Mouse (Mus musculus) neural tube, embryonic 12.5 days (tissue): ENCODE data around the gene Snrnp70. TPM values are rescaled to one million over a fixed set of nuclear protein-coding genes. Genes with fewer than 3 reads are reported as not detected.
"Not testable (repeated sequence)": the region's sequence is repeated elsewhere in the genome, so short reads cannot be mapped to it uniquely, and the experiment has no call there.

ENCODE experiments used
- ATAC-seq: fragments of 200-750 bp; cut with Nextera tagmentation; 2 replicates; pipeline ENCODE4 v1.8.0; 2017; ENCODE audit warnings: low read depth, mild to moderate bottlenecking, moderate TSS enrichment, moderate library complexity; ENCODE audit not compliant: low FRiP score
- H3K27ac ChIP-seq: fragments of 300-500 bp; sonication (generic); 2 replicates; pipeline ENCODE4 v1.5.1; 2016
- H3K27me3 ChIP-seq: fragments of 300-500 bp; sonication (generic); replicated peaks from 2 replicates; pipeline ENCODE4 v1.6.1; 2016; ENCODE audit warnings: mild to moderate bottlenecking
- H3K36me3 ChIP-seq: fragments of 300-500 bp; sonication (generic); 2 replicates; pipeline ENCODE4 v1.6.1; 2016; ENCODE audit warnings: mild to moderate bottlenecking
- H3K4me1 ChIP-seq: fragments of 300-500 bp; sonication (generic); 2 replicates; pipeline ENCODE4 v1.6.1; 2016
- H3K4me2 ChIP-seq: fragments of 300-500 bp; sonication (generic); replicated peaks from 2 replicates; pipeline ENCODE4 v1.6.1; 2016; ENCODE audit warnings: mild to moderate bottlenecking
- H3K4me3 ChIP-seq: fragments of 300-500 bp; sonication (generic); 2 replicates; pipeline ENCODE4 v1.5.1; 2016
- H3K9ac ChIP-seq: fragments of 300-500 bp; sonication (generic); 2 replicates; pipeline ENCODE4 v1.6.1; 2016; ENCODE audit warnings: mild to moderate bottlenecking
- H3K9me3 ChIP-seq: fragments of 300-500 bp; sonication (generic); 2 replicates; pipeline ENCODE4 v1.6.1; 2016; ENCODE audit warnings: mild to moderate bottlenecking
- WGBS: fragments of 180-500 bp; shearing (Covaris S2); methylation state at CpG from one replicate; pipeline ENCODE4 v1.1.7; 2016; 5-methylcytosine and 5-hydroxymethylcytosine counted together
- polyA plus RNA-seq: library from polyadenylated mRNA; unstranded; fragments of >200 nt; fragmentation: Nextera tagmentation; extraction: Ambion mirVana; gene quantifications from 2 replicates; pipeline ENCODE4 v1.2.1, GENCODE M21; 2016

Gene Snrnp70
- polyA plus RNA-seq, 1 experiment from 2014 or later: 269 TPM

DNA sequence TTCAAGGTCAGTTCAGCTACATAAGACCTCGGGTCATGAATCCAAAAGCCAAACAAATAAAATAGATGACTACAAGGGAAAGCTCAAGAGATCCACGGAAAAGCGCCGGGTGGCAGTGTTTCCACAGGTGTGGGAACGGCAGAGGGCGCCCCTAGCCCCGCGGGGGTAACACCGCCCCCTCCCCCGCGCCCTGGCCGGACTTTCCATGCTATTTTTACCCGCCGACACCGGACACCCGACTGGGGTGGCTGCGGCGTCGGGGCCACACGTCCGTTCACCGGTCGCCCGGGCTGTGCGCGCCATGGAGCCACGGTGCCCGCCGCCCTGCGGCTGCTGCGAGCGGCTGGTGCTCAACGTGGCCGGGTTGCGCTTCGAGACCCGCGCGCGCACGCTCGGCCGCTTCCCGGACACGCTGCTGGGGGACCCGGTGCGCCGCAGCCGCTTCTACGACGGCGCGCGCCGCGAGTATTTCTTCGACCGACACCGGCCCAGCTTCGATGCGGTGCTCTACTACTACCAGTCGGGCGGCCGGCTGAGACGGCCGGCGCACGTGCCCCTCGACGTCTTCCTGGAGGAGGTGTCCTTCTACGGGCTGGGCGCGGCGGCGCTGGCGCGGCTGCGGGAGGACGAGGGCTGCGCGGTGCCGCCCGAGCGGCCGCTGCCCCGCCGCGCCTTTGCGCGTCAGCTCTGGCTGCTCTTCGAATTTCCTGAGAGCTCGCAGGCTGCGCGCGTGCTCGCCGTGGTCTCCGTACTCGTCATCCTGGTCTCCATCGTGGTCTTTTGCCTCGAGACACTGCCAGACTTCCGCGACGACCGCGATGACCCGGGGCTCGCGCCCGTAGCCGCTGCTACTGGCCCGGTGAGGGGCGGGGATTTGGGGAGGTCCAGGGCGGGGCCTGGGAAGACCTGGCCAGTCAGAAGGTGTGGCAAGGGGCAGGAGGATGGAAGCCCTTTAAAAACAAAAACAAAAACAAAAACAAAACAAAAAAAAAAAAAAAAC is 10.9 kb upstream of the Snrnp70 start:
- Histone ChIP-seq H3K4me2 (peak overlapping the region; percentile 54), H3K4me3 (peak overlapping the region; percentile 28; the same call in 1 of the 2 replicates)

DNA sequence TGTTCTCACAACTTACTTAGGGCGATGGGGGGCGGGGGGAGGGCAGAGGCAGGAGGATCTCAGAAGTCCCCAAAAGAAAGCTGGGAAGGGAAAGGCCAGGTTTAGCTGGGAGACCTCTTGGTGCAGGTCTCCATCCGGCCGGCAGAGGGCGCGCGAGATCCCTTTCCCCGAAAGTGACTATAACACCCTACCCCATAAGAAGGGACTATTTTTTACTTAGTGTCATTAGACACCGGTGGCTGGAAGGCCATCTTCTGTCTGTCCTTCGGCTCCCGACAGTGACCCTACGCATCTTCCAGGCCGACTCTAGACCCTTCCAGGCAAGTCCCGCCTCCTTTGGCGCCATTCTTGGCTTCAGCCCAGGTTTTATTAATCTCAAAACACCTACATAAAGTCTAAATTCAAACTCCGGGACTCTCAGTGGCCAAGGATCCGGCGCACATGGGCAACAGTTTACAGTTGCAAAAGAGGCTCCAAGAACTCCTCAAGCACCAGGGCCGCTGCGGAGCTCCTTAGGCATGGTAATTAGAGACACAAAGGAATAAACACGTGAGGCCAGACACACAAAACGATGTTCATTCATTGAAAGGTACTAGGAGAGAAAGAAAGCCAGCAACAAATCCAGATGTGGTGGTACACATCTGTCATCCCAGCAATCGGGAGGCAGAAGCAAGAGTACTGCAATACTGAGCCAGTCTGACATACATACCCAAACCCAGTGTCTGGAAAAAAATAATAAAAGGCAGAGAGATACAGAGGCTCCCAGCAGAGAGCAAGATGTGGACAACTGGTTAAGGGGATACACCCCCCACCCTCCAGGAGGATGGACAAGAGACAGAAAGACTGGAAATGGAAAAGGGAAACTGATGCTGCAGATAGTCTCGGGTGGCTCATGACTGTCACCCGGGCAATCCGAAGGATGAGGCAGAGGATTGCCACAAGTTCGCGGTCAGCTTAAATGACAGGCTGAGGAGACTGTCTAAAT is 9.8 kb upstream of the Snrnp70 start, which contains the start of gene Kcna7:
Gene Kcna7, plus strand, starts transcription at position 563 of the 985 bp plus-strand sequence.
- Histone ChIP-seq H3K36me3 (no peaks in the 10 kb centered on the region), H3K27ac (no peak within 1 kb of the TSS), H3K4me1 (peaks cover 8% of the 10 kb centered on the region), H3K9me3 (no peaks in the 10 kb centered on the region), H3K4me2 (peak within 1 kb of the TSS; percentile 54), H3K4me3 (peak within 1 kb of the TSS; percentile 28; the same call in 1 of the 2 replicates), H3K27me3 (peaks cover 53% of the 10 kb centered on the region), H3K9ac (0 out of 2 replicates have a peak within 1 kb of the TSS, but pooled peaks have one; percentile 26)
- ATAC-seq: no peak
- WGBS: 10% methylated on average over 28 of the region's 28 CpGs

More for the DNA sequence above, 10.9 kb upstream of the Snrnp70 start:
- no peaks in the 10 kb centered on the region for H3K9me3 ChIP-seq
- ATAC-seq: no peak
- peaks cover 8% of the 10 kb centered on the region for H3K4me1 ChIP-seq
- peaks cover 63% of the 10 kb centered on the region for H3K27me3 ChIP-seq
- no peak overlapping the region for H3K27ac ChIP-seq
- H3K36me3 ChIP-seq: no peaks in the 10 kb centered on the region
- 0 out of 2 replicates have a peak overlapping the region, but pooled peaks have one; percentile 26 for H3K9ac ChIP-seq
- 2% methylated on average over 114 of the region's 114 CpGs for WGBS

DNA sequence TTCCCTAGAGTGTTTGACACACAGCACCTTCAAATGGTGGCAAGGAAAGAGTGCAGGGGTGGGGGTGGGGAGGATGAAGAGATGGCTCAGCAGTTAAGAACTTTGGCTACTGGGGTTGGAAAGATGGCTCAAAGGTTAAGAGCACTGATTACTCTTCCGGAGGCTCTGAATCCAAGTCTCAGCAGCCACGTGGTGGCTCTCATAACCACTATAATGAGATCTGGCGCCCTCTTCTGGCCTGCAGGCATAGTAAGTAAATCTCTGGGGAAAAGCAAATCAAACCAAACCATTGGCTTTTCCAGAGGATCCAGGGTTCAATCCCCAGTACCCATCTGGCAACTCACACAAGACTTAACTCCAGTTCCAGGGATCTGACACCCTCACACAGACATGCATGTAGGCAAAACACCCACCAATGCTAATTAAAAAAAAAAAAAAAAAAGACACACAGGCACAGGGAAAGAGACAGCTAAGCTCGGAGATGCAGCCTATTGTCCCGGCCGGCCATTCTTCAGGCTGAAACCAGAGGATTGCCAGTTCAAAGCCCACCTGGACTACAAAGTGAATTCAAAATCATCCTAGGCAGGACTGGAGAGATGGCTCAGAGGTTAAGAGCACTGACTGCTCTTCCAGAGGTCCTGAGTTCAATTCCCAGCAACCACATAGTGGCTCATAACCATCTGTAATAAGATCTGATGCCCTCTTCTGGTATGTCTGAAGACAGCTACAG is 8.2 kb upstream of the Snrnp70 start:
- Histone ChIP-seq H3K36me3 (no peaks in the 10 kb centered on the region), H3K9ac (no peak overlapping the region), H3K27ac (no peak overlapping the region), H3K4me3 (no peak overlapping the region), H3K27me3 (peaks cover 36% of the 10 kb centered on the region), H3K4me2 (no peak overlapping the region), H3K4me1 (peaks cover 8% of the 10 kb centered on the region), H3K9me3 (no peaks in the 10 kb centered on the region)
- WGBS: 45% methylated on average over 6 of the region's 6 CpGs
- ATAC-seq: no peak

DNA sequence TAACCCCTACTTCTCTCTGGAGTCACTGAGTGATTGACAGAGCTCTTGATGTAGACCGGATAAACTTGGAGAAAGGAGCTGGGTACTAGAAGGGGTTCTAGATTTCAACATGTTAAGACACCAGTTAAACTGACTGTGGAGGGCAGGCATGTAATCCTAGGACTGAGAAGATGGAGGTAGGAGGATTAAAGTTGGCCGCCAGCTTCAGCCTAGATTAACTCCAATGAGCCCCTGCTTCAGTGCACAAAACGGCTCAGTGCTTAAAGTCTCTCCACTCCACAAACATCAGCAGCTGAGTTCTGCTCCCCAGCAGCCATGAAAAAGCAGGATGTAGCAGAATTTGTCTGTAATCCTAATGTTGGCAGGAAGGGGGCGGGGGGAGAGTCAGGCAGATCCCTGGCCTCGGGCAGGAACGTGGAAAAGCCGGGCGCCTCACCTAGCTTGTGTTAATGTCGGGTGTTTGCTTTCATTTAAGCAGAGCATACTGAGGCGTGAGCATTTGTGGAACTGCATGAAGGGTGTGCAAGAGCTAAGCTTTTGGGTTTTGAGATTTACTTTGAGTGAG is 6.1 kb upstream of the Snrnp70 start:
- peaks cover 6% of the 10 kb centered on the region for H3K4me1 ChIP-seq

DNA sequence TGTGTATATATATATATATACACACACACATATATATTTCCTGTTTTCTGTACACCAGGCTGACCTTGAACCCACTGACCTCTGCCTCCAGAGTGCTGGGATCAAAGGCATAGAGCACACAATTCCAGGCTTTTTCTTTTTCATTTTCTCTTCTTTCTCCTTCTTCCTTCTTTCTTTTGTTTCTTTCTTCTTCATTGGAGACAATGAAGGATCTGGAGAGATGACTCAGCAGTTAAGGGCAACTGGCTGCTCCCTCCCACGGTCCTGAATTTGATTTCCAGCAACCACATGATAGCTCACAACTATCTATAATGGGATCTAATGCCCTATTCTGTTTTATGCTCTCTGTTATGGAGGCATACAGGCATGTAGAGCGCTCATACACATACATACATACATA is 1.2 kb upstream of the Snrnp70 start:
- Histone ChIP-seq H3K4me1 (peaks cover 21% of the 10 kb centered on the region), H3K27ac (no peak overlapping the region), H3K4me2 (no peak overlapping the region), H3K27me3 (no peaks in the 10 kb centered on the region), H3K9ac (no peak overlapping the region), H3K4me3 (no peak overlapping the region), H3K9me3 (no peaks in the 10 kb centered on the region), H3K36me3 (peaks cover 9% of the 10 kb centered on the region)
- no peak for ATAC-seq
- WGBS: 88% methylated on average over 2 of the region's 2 CpGs

More for the DNA sequence above, 6.1 kb upstream of the Snrnp70 start:
- peaks cover 15% of the 10 kb centered on the region for H3K27me3 ChIP-seq
- H3K4me2 ChIP-seq: no peak overlapping the region
- ATAC-seq: no peak
- WGBS: 82% methylated on average over 10 of the region's 10 CpGs
- H3K9ac ChIP-seq: 0 out of 2 replicates have a peak overlapping the region, but pooled peaks have one; percentile 29
- no peak overlapping the region for H3K27ac ChIP-seq
- no peaks in the 10 kb centered on the region for H3K9me3 ChIP-seq
- H3K4me3 ChIP-seq: no peak overlapping the region
- H3K36me3 ChIP-seq: no peaks in the 10 kb centered on the region

DNA sequence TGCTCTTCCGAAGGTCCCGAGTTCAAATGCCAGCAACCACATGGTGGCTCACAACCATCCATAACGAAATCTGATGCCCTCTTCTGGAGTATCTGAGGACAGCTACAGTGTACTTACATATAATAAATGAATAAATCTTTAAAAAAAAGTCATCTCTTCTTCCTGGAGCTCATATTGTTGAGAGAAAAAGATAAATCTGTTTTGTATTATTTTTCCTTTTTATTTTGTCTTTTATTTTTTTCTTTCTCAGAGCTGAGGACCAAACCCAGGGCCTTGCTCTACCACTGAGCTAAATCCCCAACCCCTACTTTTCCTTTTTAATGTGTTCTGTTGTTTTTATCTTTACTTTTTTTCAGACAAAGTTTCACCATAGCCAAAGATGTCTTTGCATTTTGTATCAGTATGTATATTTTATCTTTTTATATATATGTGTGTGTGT is 814 bp upstream of the Snrnp70 start:
- not testable (repeated sequence) for H3K9me3 ChIP-seq, H3K27ac ChIP-seq, H3K27me3 ChIP-seq, H3K9ac ChIP-seq
- peak overlapping the region; percentile 98 for H3K4me2 ChIP-seq
- peaks cover 13% of the 10 kb centered on the region for H3K36me3 ChIP-seq
- peak overlapping the region; percentile 76 for H3K4me3 ChIP-seq
- peaks cover 21% of the 10 kb centered on the region for H3K4me1 ChIP-seq
- peak; percentile 66; the same call in 1 of the 2 replicates for ATAC-seq
- WGBS: 6% methylated on average over 3 of the region's 3 CpGs

DNA sequence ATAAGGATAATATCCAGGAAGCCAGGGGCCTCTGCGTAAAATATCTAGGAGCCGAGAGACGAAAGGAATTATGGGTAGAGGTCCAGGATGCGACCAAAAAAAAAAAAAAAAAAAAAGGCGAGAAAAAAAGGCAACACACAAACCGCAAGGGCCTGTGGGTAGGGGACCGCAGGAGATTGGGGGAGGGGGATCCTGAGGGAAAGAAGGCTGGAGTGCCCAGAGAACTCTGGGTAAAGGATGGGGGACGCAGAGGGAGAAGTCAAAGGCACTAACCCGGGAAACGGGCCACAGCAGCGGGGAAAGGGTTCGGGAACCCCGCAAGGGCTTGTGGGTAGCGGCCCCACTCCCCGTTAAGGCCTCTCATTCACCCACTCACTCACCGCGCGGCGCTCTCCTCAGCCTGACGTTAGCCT is 407 bp downstream of the Snrnp70 start:
- Histone ChIP-seq H3K36me3 (peaks cover 24% of the 10 kb centered on the region), H3K27me3 (no peaks in the 10 kb centered on the region), H3K4me3 (peak overlapping the region; percentile 76), H3K9ac (peak overlapping the region; percentile 96), H3K9me3 (no peaks in the 10 kb centered on the region), H3K4me2 (peak overlapping the region; percentile 98), H3K27ac (peak overlapping the region; percentile 97), H3K4me1 (peaks cover 21% of the 10 kb centered on the region)
- 1% methylated on average over 19 of the region's 20 CpGs for WGBS
- ATAC-seq: peak; percentile 85

DNA sequence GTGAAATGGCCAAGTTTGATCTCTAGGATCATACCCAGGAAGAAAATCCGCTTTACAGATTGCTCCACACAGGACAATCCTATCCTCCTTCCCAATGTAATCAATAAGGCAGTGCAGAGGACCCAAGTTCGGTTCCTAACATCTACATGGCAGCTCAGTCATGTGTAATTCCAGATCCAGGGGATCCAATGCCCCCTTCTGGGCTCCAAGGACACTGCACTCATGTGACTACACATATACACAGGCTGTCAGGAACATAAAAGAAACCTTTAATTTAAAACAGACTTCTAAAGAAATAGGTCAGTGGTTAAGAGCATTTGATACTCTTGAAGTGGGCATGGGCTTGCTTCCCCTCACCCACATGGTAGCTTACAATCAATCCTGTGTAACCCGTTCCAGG is 9.5 kb downstream of the Snrnp70 start:
- 95% methylated on average over 3 of the region's 3 CpGs for WGBS
- no peak overlapping the region for H3K9ac ChIP-seq
- no peaks in the 10 kb centered on the region for H3K4me1 ChIP-seq
- no peaks in the 10 kb centered on the region for H3K9me3 ChIP-seq
- H3K27me3 ChIP-seq: no peaks in the 10 kb centered on the region
- H3K4me2 ChIP-seq: no peak overlapping the region
- ATAC-seq: no peak
- no peak overlapping the region for H3K27ac ChIP-seq
- H3K36me3 ChIP-seq: peaks cover 96% of the 10 kb centered on the region
- H3K4me3 ChIP-seq: no peak overlapping the region

DNA sequence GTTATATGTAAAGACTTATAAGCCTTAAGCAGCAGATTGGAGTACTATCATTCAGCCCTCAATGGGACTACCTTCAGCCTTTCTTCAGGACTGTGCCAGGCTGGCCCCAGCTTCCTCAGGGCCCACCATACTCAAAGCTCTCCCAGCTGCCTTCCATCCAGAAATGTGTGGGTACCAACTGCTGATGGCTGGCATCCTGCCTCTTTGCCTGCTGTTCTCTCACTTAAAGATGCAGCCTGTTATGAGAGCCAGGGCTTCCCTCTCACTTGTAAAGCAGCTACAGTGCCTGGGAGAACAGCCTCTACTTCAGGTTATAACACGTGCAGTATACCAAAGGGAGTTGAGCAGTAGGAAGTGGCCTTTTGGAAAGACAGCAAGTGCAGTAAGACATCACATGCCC is 19.5 kb downstream of the Snrnp70 start:
- Histone ChIP-seq H3K9me3 (no peaks in the 10 kb centered on the region), H3K9ac (no peak overlapping the region), H3K27ac (no peak overlapping the region), H3K36me3 (peaks cover 80% of the 10 kb centered on the region), H3K4me3 (no peak overlapping the region), H3K27me3 (no peaks in the 10 kb centered on the region), H3K4me2 (no peak overlapping the region), H3K4me1 (no peaks in the 10 kb centered on the region)
- WGBS: 92% methylated on average over 1 of the region's 1 CpGs
- ATAC-seq: no peak

DNA sequence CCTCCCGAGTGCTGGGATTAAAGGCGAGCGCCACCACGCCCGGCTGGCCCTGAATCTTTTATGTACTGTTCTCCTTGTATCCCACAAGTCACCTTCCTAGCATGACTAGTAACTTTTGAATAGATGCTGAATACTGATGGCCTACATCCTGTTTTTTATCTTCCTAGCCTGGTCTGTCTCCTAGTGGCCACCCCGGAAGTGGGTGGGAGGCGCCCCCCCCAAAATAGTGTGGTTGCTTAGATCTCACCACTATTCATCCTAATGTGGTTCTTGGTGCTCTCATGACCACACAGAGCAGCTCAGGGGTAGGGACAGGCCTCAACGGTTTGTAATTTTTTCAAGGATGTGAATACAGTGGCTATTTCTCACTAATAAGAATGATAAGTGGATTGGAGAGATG is 20.9 kb downstream of the Snrnp70 start:
- H3K27ac ChIP-seq: no peak overlapping the region
- H3K36me3 ChIP-seq: peaks cover 66% of the 10 kb centered on the region
- H3K9ac ChIP-seq: no peak overlapping the region
- peaks cover 14% of the 10 kb centered on the region for H3K4me1 ChIP-seq
- no peak for ATAC-seq
- H3K27me3 ChIP-seq: peaks cover 9% of the 10 kb centered on the region
- H3K4me3 ChIP-seq: no peak overlapping the region
- no peaks in the 10 kb centered on the region for H3K9me3 ChIP-seq
- WGBS: 94% methylated on average over 8 of the region's 8 CpGs
- no peak overlapping the region for H3K4me2 ChIP-seq

DNA sequence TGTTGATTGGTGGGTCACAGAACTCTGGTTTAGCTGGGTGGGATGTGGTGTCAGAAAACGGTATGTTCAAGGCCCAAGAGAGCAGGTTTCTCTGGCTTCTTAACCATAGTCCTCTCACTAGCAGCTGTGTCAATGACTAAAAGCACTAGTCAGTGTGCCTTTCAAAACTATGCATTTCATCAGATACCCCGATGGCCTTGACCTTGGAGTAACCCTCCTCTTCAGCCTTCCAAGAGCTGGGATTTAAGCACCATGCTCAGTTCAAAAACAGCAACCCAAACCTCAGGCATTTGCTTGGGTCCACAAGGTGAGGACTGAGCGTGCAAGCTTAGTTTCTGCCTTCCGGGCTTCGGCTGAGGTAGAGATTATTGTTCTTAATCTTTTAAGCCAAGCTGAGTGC is 23.2 kb downstream of the Snrnp70 start:
- H3K4me3 ChIP-seq: no peak overlapping the region
- no peak overlapping the region for H3K27ac ChIP-seq
- ATAC-seq: no peak
- peaks cover 22% of the 10 kb centered on the region for H3K4me1 ChIP-seq
- no peaks in the 10 kb centered on the region for H3K9me3 ChIP-seq
- no peak overlapping the region for H3K4me2 ChIP-seq
- H3K9ac ChIP-seq: no peak overlapping the region
- H3K36me3 ChIP-seq: peaks cover 45% of the 10 kb centered on the region
- peaks cover 24% of the 10 kb centered on the region for H3K27me3 ChIP-seq
- 86% methylated on average over 5 of the region's 5 CpGs for WGBS
